Mouse (Mus musculus): Measurements from ENCODE around the gene Rbm6.

- TF ChIP-seq EP300 (IDR thresholded peaks at IDR 0.05; ENCODE audit: low read depth) (no peak), CTCF (IDR thresholded peaks at IDR 0.05; ENCODE audit: low read depth) (peak; percentile 99)
These were observed 31.7 kb upstream of the Rbm6 start for GRCm38 (mm10) chr9:107904726-107905125.
